Mouse (Mus musculus) mouse trophoblast stem cell (cell line): ENCODE measurements around the gene Gtf3c2.

Source experiments
- in situ Hi-C, 2 experiments: fragments of 300-500 bp; cut with MseI, MboI; formaldehyde crosslinking; loops; 2 replicates in 1 of 2; 3 replicates in 1 of 2; pipeline ENCODE4 v1.15.1; 2025

The Gtf3c2 gene

DNA sequence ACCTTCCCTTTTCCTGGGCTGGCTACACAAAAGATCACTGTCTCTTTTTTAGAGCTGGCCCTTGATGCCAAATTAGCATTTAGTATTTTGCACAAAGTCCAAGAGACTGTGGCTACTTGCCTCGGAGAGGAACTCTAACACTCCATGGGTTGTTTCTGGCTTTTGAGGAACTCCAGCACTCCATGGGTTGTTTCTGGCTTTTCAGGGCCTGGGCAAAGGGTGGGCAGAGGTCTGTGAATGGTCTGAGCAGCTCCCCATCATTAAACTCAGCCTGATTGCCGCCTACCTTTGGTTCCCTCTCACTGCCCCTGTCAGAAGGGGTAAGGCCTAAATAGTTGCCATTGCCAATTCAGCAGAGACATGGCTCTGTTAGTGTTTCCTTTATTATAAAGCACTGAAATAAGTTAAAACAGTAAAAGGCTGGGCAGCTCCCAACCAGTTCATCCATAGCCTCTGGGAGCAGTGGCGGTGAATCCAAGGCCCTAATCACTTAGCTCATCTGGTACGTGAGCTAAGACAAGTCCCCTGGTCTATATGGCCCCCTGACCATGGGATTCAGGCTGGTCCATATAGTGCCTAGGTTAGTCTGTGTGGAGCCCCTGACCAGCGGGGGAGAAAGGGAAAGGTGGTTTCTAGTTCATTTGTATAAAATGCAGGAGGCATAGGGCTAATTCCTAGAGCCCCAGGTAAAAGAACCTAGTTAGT is 18.8 kb upstream of the Gtf3c2 start:
- in situ Hi-C loops, result no loop called here

- in situ Hi-C loops, result no loop called here
Measured at GRCm38 (mm10) chr5:31198170-31198569, 18.2 kb upstream of the Gtf3c2 start.

DNA sequence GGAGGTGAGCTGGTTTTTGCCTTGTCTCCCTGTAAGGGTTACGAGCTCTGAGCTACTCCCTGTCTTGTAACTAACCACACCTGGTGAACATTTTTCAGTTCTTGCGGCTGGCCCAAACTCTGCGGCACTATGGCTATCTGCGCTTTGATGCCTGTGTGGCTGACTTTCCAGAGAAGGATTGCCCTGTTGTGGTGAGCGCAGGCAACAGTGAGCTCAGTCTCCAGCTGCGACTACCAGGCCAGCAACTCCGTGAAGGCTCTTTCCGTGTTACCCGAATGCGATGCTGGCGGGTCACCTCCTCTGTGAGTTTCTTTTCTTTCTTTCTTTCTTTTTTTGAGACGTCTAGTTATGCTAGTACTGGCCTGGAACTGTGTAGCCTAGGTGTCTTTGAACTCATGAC is 17.1 kb upstream of the Gtf3c2 start:
- in situ Hi-C loops, result no loop called here

GRCm38 (mm10) chr5:31196207-31196606 is 16.3 kb upstream of the Gtf3c2 start:
- in situ Hi-C loops, result no loop called here

DNA sequence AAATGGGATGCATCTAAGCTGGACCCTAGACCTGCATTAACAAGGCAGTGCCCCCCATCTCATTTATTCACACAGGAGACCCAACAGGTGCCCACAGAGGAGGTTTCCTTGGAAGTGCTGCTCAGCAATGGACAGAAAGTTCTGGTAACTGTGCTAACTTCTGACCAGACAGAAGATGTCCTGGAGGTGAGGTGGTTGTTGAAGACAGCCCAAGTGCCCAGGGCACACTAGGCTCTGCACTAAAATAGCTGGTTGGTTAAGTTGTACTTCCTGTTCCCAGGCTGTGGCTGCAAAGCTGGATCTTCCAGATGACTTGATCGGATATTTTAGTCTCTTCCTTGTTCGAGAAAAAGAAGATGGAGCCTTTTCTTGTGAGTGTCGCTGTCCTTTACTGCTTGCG is 15.7 kb upstream of the Gtf3c2 start:
- in situ Hi-C loops, result no loop called here

DNA sequence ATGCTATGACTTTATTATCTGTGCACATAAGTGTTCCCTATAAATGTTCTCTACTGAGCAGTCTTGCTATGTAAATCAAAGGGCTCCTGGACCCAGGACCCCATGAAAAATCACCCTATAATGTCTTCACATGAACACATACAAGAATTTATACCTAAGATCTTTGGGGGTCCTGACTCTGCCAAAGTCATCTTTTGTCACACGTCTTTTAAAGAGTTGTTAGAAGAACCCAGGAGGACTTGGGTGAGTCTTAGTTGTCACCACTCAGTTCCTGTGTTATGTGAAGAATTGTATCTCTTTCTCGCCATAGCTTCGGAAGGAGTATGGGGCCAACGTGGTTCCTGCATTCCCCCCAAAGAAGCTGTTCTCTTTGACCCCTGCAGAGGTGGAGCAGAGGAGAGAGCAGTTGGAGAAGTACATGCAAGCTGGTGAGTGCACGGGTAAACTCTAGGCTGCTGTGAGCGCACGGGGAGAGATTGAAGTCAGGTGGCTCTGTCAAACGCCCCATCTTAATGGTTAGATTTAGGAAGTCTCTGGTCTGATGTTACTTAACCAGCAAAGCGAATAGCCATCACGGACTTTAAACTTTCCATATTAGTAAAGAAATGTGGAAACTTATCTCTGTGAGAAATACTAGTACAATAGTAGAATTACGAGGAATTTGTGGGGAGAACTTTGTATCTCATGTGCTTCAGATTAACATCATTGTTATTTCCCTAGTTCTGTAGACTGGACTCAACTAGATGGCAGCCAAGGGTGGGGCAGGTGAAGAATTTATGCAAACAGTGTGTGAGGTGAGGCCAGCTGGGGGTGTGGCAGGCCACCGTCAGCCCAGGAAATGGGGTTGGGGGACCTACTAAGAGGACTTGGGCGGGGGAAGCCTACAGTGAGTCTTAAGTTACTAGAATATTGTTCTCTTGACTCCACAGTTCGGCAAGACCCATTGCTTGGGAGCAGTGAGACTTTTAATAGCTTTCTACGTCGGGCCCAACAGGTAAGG is 14.8 kb upstream of the Gtf3c2 start:
- in situ Hi-C loops, result no loop called here

- in situ Hi-C loops, result no loop called here
Measured at GRCm38 (mm10) chr5:31193631-31194281, 13.8 kb upstream of the Gtf3c2 start.

DNA sequence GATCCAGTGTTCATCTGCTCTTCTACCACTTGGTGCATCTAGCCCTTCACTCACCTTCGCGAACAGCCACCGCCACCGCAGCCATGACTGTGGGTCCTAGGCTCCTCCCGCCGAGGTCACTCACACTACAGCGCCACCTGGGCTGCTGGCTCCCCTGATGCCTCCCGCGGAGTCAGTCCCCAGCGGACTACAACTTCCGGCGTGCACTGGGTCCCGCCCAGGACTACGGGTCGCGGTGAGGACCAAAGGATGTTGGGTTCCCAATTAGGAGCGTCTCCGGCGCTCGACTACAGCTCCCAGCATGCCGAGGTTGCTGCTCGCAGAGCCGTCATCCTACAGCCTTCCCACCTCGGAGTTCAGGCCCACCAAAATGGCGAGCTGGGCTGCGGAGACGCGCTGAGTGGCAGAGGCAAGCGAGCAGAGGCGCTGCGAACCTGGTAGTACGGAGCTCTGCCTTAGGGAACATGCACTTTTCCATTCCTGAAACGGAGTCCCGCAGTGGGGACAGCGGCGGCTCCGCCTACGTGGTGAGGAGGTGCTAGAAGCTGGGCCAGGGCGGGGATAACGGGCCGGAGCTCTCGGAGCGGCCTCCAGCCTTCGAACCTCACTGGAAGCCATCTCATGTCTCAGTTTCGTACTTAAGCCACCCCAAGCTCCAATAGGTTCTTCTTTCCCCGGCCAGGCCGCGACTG is 13.1 kb upstream of the Gtf3c2 start, which contains the start of the genes Snx17 and Eif2b4:
Gene Snx17 (plus strand): TSS at position 289 of the 692 bp plus-strand sequence.
Gene Eif2b4 (minus strand): TSS at position 492 of the 692 bp plus-strand sequence.
- in situ Hi-C loops, result no loop called here

DNA sequence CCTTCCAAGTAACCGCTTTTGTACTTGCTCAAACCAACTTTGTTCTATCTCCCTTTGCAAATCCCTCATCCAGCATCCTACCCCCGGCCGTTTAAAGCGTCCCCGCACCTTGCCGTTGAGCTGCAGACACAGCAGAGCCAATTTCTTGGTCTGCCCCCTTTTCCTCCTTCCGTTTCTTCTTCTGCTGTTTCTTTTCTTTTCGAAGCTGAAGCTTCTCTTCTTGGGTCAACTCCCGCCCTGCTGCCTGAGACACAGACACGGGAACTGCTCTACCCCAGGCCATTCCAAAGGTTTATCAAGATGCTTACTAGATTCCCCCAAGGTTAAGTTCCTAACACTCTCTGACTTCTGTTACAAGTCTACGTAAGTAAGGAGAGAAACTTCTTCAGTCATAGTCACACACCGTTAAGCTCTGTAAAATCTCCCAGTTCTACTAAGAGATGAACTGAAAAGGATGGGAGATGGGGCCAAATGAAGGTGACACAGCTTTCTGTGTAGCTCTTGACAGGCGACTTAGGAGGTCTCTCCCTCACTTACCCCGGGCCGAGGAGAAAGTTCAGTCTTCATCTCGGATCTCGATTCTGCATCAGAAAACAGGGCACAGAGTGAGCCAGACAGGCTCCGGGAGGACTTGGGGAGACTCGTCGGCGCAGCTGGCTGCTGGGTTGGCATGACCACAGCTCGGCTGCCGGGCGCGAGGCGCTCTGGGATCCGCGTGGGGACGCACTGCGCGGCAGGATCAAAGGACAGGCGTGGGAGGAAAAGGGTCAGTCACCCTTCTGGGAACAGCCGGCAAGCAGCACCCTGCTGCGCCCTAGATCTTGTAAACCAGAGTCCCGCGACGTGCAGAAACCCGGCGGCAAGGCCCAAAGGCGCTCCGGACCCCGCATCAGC is 12.3 kb upstream of the Gtf3c2 start:
- in situ Hi-C loops, result no loop called here

- in situ Hi-C loops, result no loop called here
Measured at GRCm38 (mm10) chr5:31190201-31190600, 10.3 kb upstream of the Gtf3c2 start.

GRCm38 (mm10) chr5:31188223-31188840 is 8.4 kb upstream of the Gtf3c2 start:
- in situ Hi-C loops, result no loop called here

GRCm38 (mm10) chr5:31183678-31184077 is 3.7 kb upstream of the Gtf3c2 start:
- in situ Hi-C loops, result no loop called here

- in situ Hi-C loops, result no loop called here
Measured at GRCm38 (mm10) chr5:31181183-31181770, 1.3 kb upstream of the Gtf3c2 start.

GRCm38 (mm10) chr5:31179301-31179765 is 611 bp downstream of the Gtf3c2 start:
- in situ Hi-C loops, result no loop called here

DNA sequence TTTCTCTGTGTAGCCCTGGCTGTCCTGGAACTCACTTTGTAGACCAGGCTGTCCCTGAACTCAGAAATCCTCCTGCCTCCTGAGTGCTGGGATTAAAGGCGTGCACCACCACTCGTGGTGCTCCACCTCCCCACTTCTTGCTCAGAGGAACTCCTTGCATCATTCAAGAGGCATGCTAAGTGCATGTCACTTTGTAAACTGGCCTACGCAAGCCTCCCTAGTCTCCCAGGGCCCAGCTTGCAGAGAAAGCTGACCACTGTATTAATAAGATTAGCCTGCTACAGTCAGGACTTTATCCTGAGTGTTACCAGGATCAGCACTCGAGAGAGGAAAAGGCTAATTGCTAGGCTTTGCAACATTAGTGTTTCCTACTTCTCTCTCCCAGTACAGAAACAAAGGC is 11.3 kb downstream of the Gtf3c2 start:
- in situ Hi-C loops, result no loop called here

DNA sequence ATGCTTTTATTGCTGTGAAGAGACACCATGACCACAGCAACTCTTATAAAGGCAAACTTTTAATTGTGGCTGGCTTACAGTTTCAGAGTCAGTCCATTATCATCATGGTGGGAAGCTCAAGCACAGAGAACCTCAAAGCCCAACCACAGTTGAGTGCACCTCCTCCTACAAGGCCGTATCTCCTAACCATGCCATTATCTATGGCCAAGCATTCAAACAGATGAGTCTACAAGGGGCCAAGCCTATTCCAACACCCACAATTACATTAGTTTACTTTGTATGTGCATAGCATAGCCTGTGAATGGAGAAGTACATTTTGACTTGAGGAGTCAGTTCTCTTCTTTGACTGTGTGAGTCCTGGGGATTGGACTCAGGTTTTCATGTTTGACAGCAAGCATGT is 15.1 kb downstream of the Gtf3c2 start:
- in situ Hi-C loops, result no loop called here

DNA sequence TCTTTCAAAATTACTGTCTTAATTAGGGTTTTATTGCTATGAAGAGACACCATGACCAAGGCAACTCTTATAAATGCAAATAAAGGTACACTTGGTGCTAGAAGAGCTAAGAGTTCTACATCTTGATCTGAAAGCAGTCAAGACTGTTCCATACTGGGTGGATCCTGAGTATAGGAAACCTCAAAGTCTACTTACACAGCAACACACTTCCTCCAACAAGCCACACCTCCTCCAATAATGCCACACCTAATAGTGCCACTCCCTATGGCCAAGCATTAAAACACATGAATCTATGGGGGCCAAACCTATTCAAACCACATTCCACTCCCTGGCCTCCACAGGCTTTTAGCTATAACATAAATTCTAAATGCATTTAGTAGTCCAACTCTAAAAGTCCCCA is 17.5 kb downstream of the Gtf3c2 start:
- in situ Hi-C loops, result no loop called here

- in situ Hi-C loops, result no loop called here
Measured at GRCm38 (mm10) chr5:31154152-31154553, 25.8 kb downstream of the Gtf3c2 start, which contains the start of gene Mpv17. Gene Mpv17 (minus strand): TSS chr5:31154251.

DNA sequence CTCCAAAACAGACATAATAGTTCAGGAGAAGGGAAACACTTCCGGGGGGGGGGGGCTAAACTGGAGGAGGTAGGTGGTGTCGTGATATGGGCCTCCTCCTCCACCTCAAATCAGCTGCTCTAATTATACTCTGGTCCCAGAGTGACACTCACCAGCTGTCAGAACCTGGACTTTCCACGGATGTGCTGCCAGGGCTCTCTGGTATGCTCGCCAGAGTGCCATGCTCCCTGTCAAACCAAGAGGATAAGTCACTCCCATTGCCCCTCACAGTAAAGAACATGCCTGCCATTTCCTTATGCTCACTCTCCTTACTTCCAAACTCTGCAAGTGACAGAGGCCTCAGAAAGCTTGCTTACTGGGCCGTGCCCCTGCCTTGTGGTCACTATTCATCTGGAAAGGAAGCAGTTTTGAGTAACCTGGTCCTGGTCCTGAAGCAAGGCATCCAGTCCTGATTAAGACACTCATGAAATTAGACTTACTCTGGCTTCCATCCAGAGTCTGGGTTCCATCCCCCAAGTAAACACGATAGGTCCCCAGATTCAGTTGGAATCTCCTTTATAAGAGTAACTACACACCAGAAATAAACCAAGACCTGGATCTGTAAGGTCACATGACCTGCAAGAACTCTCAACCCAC is 26.3 kb downstream of the Gtf3c2 start:
- in situ Hi-C loops, result no loop called here
